Mouse (Mus musculus): ENCODE results near the gene Olfr147. TPM values are rescaled to one million over a fixed set of nuclear protein-coding genes. Genes with fewer than 3 reads are reported as not detected.

Gene Olfr147
- not detected for polyA plus RNA-seq (2017; shearing (Covaris generic))

GRCm38 (mm10) chr9:38401398-38401797 lies at the start of gene Olfr147:
TSS of gene Olfr147 (plus strand) at chr9:38401698.

GRCm38 (mm10) chr9:38366596-38366995 lies 34.9 kb upstream of the Olfr147 start, which contains the start of gene Olfr250:
TSS of gene Olfr250 (plus strand) at chr9:38366896.

GRCm38 (mm10) chr9:38376786-38377185 lies 24.7 kb upstream of the Olfr147 start, which contains the start of gene Olfr251:
TSS of gene Olfr251 (plus strand) at chr9:38377086.

GRCm38 (mm10) chr9:38429155-38429554 lies 27.7 kb downstream of the Olfr147 start, which contains the start of gene Olfr901:
TSS of gene Olfr901 (plus strand) at chr9:38429455.

GRCm38 (mm10) chr9:38447352-38447751 lies 45.9 kb downstream of the Olfr147 start, which contains the start of gene Olfr902:
TSS of gene Olfr902 (plus strand) at chr9:38447652.

Other genes starting within 250 kb of the Olfr147 start
- gene Olfr891, start 220.9 kb upstream of the Olfr147 start, polyA plus RNA-seq (2017; shearing (Covaris generic)): not detected
- not detected for gene Olfr893, start 193.3 kb upstream of the Olfr147 start, polyA plus RNA-seq (2017; shearing (Covaris generic))
- gene Olfr894, start 183.6 kb upstream of the Olfr147 start, polyA plus RNA-seq (2017; shearing (Covaris generic)): not detected
- not detected for gene Olfr143, start 148.9 kb upstream of the Olfr147 start, polyA plus RNA-seq (2017; shearing (Covaris generic))
- gene Olfr895, start 133.8 kb upstream of the Olfr147 start, polyA plus RNA-seq (2017; shearing (Covaris generic)): not detected
- gene Olfr896-ps1, start 110.6 kb upstream of the Olfr147 start, polyA plus RNA-seq (2017; shearing (Covaris generic)): not detected
- not detected for gene Olfr25, start 72.6 kb upstream of the Olfr147 start, polyA plus RNA-seq (2017; shearing (Covaris generic))
- gene Olfr898, start 53.3 kb upstream of the Olfr147 start, polyA plus RNA-seq (2017; shearing (Covaris generic)): not detected
- 0.12 TPM for gene Olfr250, start 34.8 kb upstream of the Olfr147 start, polyA plus RNA-seq (2017; shearing (Covaris generic))
- not detected for gene Olfr251, start 24.6 kb upstream of the Olfr147 start, polyA plus RNA-seq (2017; shearing (Covaris generic))
- not detected for gene Olfr901, start 27.8 kb downstream of the Olfr147 start, polyA plus RNA-seq (2017; shearing (Covaris generic))
- not detected for gene Olfr902, start 46.0 kb downstream of the Olfr147 start, polyA plus RNA-seq (2017; shearing (Covaris generic))
- gene Olfr904, start 61.4 kb downstream of the Olfr147 start, polyA plus RNA-seq (2017; shearing (Covaris generic)): not detected
- 0.11 TPM for gene Olfr905, start 69.4 kb downstream of the Olfr147 start, polyA plus RNA-seq (2017; shearing (Covaris generic))
- gene Olfr906, start 85.4 kb downstream of the Olfr147 start, polyA plus RNA-seq (2017; shearing (Covaris generic)): not detected
- gene Olfr907, start 94.1 kb downstream of the Olfr147 start, polyA plus RNA-seq (2017; shearing (Covaris generic)): not detected
- not detected for gene Olfr911-ps1, start 119.9 kb downstream of the Olfr147 start, polyA plus RNA-seq (2017; shearing (Covaris generic))
- gene Olfr910, start 136.2 kb downstream of the Olfr147 start, polyA plus RNA-seq (2017; shearing (Covaris generic)): not detected
- 0.09 TPM for gene Olfr912, start 178.5 kb downstream of the Olfr147 start, polyA plus RNA-seq (2017; shearing (Covaris generic))
- not detected for gene Olfr913, start 191.1 kb downstream of the Olfr147 start, polyA plus RNA-seq (2017; shearing (Covaris generic))
- not detected for gene Olfr914, start 203.4 kb downstream of the Olfr147 start, polyA plus RNA-seq (2017; shearing (Covaris generic))